Mouse (Mus musculus): ENCODE results near the gene Lrrk1.
A peak's percentile ranks its signal among the peaks of the same experiment; 100 is the strongest.

The Lrrk1 gene

GRCm38 (mm10) chr7:66336955-66337354 is 51.2 kb downstream of the Lrrk1 start:
- no peak for DNase-seq

- no peak for DNase-seq
Measured at GRCm38 (mm10) chr7:66333906-66334500, 54.1 kb downstream of the Lrrk1 start.

GRCm38 (mm10) chr7:66332340-66332739 is 55.8 kb downstream of the Lrrk1 start:
- DNase-seq = no peak

- DNase-seq = no peak
Measured at GRCm38 (mm10) chr7:66330610-66331009, 57.5 kb downstream of the Lrrk1 start.

GRCm38 (mm10) chr7:66327516-66327915 is 60.6 kb downstream of the Lrrk1 start:
- DNase-seq = no peak

GRCm38 (mm10) chr7:66325419-66326053 is 62.6 kb downstream of the Lrrk1 start:
- no peak for DNase-seq

GRCm38 (mm10) chr7:66323252-66324015 is 64.7 kb downstream of the Lrrk1 start:
- no peak for DNase-seq

- peak; percentile 30 to 42 for DNase-seq
Measured at GRCm38 (mm10) chr7:66320996-66321395, 67.2 kb downstream of the Lrrk1 start.

- no peak for DNase-seq
Measured at GRCm38 (mm10) chr7:66318147-66318546, 70.0 kb downstream of the Lrrk1 start.

- DNase-seq = peak in 1 of 2 experiments; percentile 26
Measured at GRCm38 (mm10) chr7:66310670-66311656, 77.2 kb downstream of the Lrrk1 start.

- peak; percentile 77 to 78 for DNase-seq
Measured at GRCm38 (mm10) chr7:66309950-66310669, 78.0 kb downstream of the Lrrk1 start.

- DNase-seq = peak; percentile 19 to 38
Measured at GRCm38 (mm10) chr7:66309240-66309949, 78.8 kb downstream of the Lrrk1 start.

- DNase-seq = no peak
Measured at GRCm38 (mm10) chr7:66308581-66309239, 79.4 kb downstream of the Lrrk1 start.

- no peak for DNase-seq
Measured at GRCm38 (mm10) chr7:66307791-66308190, 80.4 kb downstream of the Lrrk1 start.

- no peak for DNase-seq
Measured at GRCm38 (mm10) chr7:66305714-66306198, 82.4 kb downstream of the Lrrk1 start.

- DNase-seq = no peak
Measured at GRCm38 (mm10) chr7:66304993-66305713, 83.0 kb downstream of the Lrrk1 start.

GRCm38 (mm10) chr7:66303922-66304660 is 84.1 kb downstream of the Lrrk1 start:
- DNase-seq = no peak

GRCm38 (mm10) chr7:66301486-66301885 is 86.7 kb downstream of the Lrrk1 start:
- DNase-seq = no peak

- DNase-seq = peak; percentile 93 to 96
Measured at GRCm38 (mm10) chr7:66300680-66301079, 87.5 kb downstream of the Lrrk1 start.
